Mouse (Mus musculus) forebrain, embryonic 16.5 days (tissue): ENCODE measurements around the gene Txlng. TPM values are rescaled to one million over a fixed set of nuclear protein-coding genes. Genes with fewer than 3 reads are reported as not detected.
A peak's percentile ranks its signal among the peaks of the same experiment; 100 is the strongest.

ENCODE experiments used
- ATAC-seq: fragments of 200-750 bp; cut with Nextera tagmentation; 2 replicates; pipeline ENCODE4 v1.8.0; 2017; ENCODE audit warnings: mild to moderate bottlenecking, moderate library complexity
- H3K27ac ChIP-seq: fragments of 300-500 bp; sonication (generic); 2 replicates; pipeline ENCODE4 v1.5.1; 2014; ENCODE audit warnings: low read length, control low read depth
- H3K27me3 ChIP-seq: fragments of 300-500 bp; sonication (generic); replicated peaks from 2 replicates; pipeline ENCODE4 v1.6.1; 2014; ENCODE audit warnings: low read length; ENCODE audit not compliant: control insufficient read depth, insufficient read depth
- H3K36me3 ChIP-seq: fragments of 300-500 bp; sonication (generic); 2 replicates; pipeline ENCODE4 v1.6.1; 2014; ENCODE audit not compliant: control insufficient read depth, insufficient read depth
- H3K4me1 ChIP-seq: fragments of 300-500 bp; sonication (generic); replicated peaks from 2 replicates; pipeline ENCODE4 v1.6.1; 2014; ENCODE audit warnings: low read length; ENCODE audit not compliant: control insufficient read depth, insufficient read depth
- H3K4me2 ChIP-seq: fragments of 300-500 bp; sonication (generic); 2 replicates; pipeline ENCODE4 v1.6.1; 2014; ENCODE audit warnings: mild to moderate bottlenecking, low read length, control low read depth
- H3K4me3 ChIP-seq: fragments of 300-500 bp; sonication (generic); replicated peaks from 2 replicates; pipeline ENCODE4 v1.5.1; 2014; ENCODE audit warnings: mild to moderate bottlenecking, low read length, control low read depth
- H3K9ac ChIP-seq: fragments of 300-500 bp; sonication (generic); replicated peaks from 2 replicates; pipeline ENCODE4 v1.6.1; 2014; ENCODE audit warnings: low read depth, low read length, control low read depth
- H3K9me3 ChIP-seq: fragments of 300-500 bp; sonication (generic); 2 replicates; pipeline ENCODE4 v1.6.1; 2016; ENCODE audit warnings: low read length; ENCODE audit not compliant: control insufficient read depth
- WGBS: fragments of 180-500 bp; shearing (Covaris S2); extraction: QIAGEN DNeasy Blood & Tissue Kit; methylation state at CpG from one replicate; pipeline ENCODE4 v1.1.7; 2014; 5-methylcytosine and 5-hydroxymethylcytosine counted together
- polyA plus RNA-seq: library from polyadenylated mRNA; unstranded; fragments of >200 nt; fragmentation: Nextera tagmentation; extraction: Ambion mirVana; gene quantifications from 2 replicates; pipeline ENCODE4 v1.2.1, GENCODE M21; 2015

The Txlng gene
- polyA plus RNA-seq: 14.9 and 16.3 TPM in 2 replicates

GRCm38 (mm10) chrX:162829203-162829708, at the start of gene Txlng:
Gene Txlng, minus strand, starts transcription at chrX:162829454.
- Histone ChIP-seq H3K4me1 (peaks cover 4% of the 10 kb centered on the region; the same call in 1 of the 2 replicates), H3K4me3 (peak within 1 kb of the TSS; percentile 65), H3K27me3 (no peaks in the 10 kb centered on the region), H3K9me3 (no peaks in the 10 kb centered on the region), H3K27ac (peak within 1 kb of the TSS; percentile 37; the same call in 1 of the 2 replicates), H3K4me2 (peak within 1 kb of the TSS; percentile 74), H3K9ac (peak within 1 kb of the TSS; percentile 63), H3K36me3 (no peaks in the 10 kb centered on the region)
- peak; percentile 99 for ATAC-seq
- 27% methylated on average over 35 of the region's 37 CpGs for WGBS

GRCm38 (mm10) chrX:162878236-162878635, 49.0 kb upstream of the Txlng start:
- no peaks in the 10 kb centered on the region for H3K4me1 ChIP-seq
- WGBS: 87% methylated on average over 3 of the region's 3 CpGs
- no peak overlapping the region for H3K4me2 ChIP-seq
- H3K9me3 ChIP-seq: no peaks in the 10 kb centered on the region
- no peaks in the 10 kb centered on the region for H3K27me3 ChIP-seq
- H3K9ac ChIP-seq: no peak overlapping the region
- no peak for ATAC-seq
- H3K27ac ChIP-seq: no peak overlapping the region
- H3K4me3 ChIP-seq: no peak overlapping the region
- H3K36me3 ChIP-seq: peaks cover 5% of the 10 kb centered on the region

- no peaks in the 10 kb centered on the region for H3K27me3 ChIP-seq
These were observed 44.5 kb upstream of the Txlng start for GRCm38 (mm10) chrX:162873761-162874160.

GRCm38 (mm10) chrX:162871734-162872517, 42.7 kb upstream of the Txlng start:
- H3K27ac ChIP-seq: no peak overlapping the region
- H3K4me1 ChIP-seq: no peaks in the 10 kb centered on the region
- no peaks in the 10 kb centered on the region; the same call in 1 of the 2 replicates for H3K36me3 ChIP-seq
- H3K9ac ChIP-seq: no peak overlapping the region
- H3K27me3 ChIP-seq: no peaks in the 10 kb centered on the region
- ATAC-seq: no peak
- H3K4me3 ChIP-seq: no peak overlapping the region
- WGBS: 42% methylated on average over 4 of the region's 4 CpGs
- H3K4me2 ChIP-seq: no peak overlapping the region
- H3K9me3 ChIP-seq: no peaks in the 10 kb centered on the region

More at GRCm38 (mm10) chrX:162873761-162874160, 44.5 kb upstream of the Txlng start:
- H3K36me3 ChIP-seq: peaks cover 5% of the 10 kb centered on the region
- H3K4me1 ChIP-seq: no peaks in the 10 kb centered on the region
- H3K27ac ChIP-seq: no peak overlapping the region
- H3K4me2 ChIP-seq: no peak overlapping the region
- ATAC-seq: no peak
- no peaks in the 10 kb centered on the region for H3K9me3 ChIP-seq
- 88% methylated on average over 2 of the region's 2 CpGs for WGBS
- no peak overlapping the region for H3K4me3 ChIP-seq
- H3K9ac ChIP-seq: no peak overlapping the region

GRCm38 (mm10) chrX:162868294-162868965, 39.2 kb upstream of the Txlng start:
- WGBS: 80% methylated on average over 3 of the region's 3 CpGs
- no peak for ATAC-seq

GRCm38 (mm10) chrX:162848682-162849081, 19.4 kb upstream of the Txlng start:
- WGBS: 89% methylated on average over 1 of the region's 1 CpGs
- no peak overlapping the region for H3K4me3 ChIP-seq

More at GRCm38 (mm10) chrX:162868294-162868965, 39.2 kb upstream of the Txlng start:
- H3K9me3 ChIP-seq: no peaks in the 10 kb centered on the region
- H3K4me3 ChIP-seq: no peak overlapping the region
- H3K36me3 ChIP-seq: no peaks in the 10 kb centered on the region
- no peak overlapping the region for H3K27ac ChIP-seq
- no peak overlapping the region for H3K4me2 ChIP-seq
- H3K27me3 ChIP-seq: no peaks in the 10 kb centered on the region
- no peaks in the 10 kb centered on the region for H3K4me1 ChIP-seq
- no peak overlapping the region for H3K9ac ChIP-seq

GRCm38 (mm10) chrX:162845531-162845930, 16.3 kb upstream of the Txlng start:
- ATAC-seq: no peak
- Histone ChIP-seq H3K36me3 (no peaks in the 10 kb centered on the region), H3K4me1 (no peaks in the 10 kb centered on the region), H3K27me3 (no peaks in the 10 kb centered on the region), H3K9me3 (no peaks in the 10 kb centered on the region), H3K9ac (no peak overlapping the region), H3K4me2 (no peak overlapping the region), H3K4me3 (no peak overlapping the region), H3K27ac (no peak overlapping the region)
- 84% methylated on average over 3 of the region's 3 CpGs for WGBS

More at GRCm38 (mm10) chrX:162848682-162849081, 19.4 kb upstream of the Txlng start:
- no peaks in the 10 kb centered on the region for H3K9me3 ChIP-seq
- H3K27ac ChIP-seq: no peak overlapping the region
- no peaks in the 10 kb centered on the region for H3K36me3 ChIP-seq
- H3K4me2 ChIP-seq: no peak overlapping the region
- H3K9ac ChIP-seq: no peak overlapping the region
- H3K27me3 ChIP-seq: no peaks in the 10 kb centered on the region
- no peak for ATAC-seq
- H3K4me1 ChIP-seq: no peaks in the 10 kb centered on the region

- no peaks in the 10 kb centered on the region for H3K4me1 ChIP-seq
- 54% methylated on average over 8 of the region's 8 CpGs for WGBS
- no peak overlapping the region for H3K4me2 ChIP-seq
- ATAC-seq: no peak
- no peak overlapping the region for H3K9ac ChIP-seq
- no peak overlapping the region for H3K27ac ChIP-seq
- no peaks in the 10 kb centered on the region for H3K36me3 ChIP-seq
- H3K27me3 ChIP-seq: no peaks in the 10 kb centered on the region
- no peaks in the 10 kb centered on the region for H3K9me3 ChIP-seq
- no peak overlapping the region for H3K4me3 ChIP-seq
These were observed 15.3 kb upstream of the Txlng start for GRCm38 (mm10) chrX:162844447-162845100.

GRCm38 (mm10) chrX:162832101-162832500, 2.8 kb upstream of the Txlng start:
- Histone ChIP-seq H3K27me3 (no peaks in the 10 kb centered on the region), H3K4me3 (no peak overlapping the region), H3K9me3 (no peaks in the 10 kb centered on the region), H3K27ac (no peak overlapping the region), H3K9ac (no peak overlapping the region), H3K36me3 (no peaks in the 10 kb centered on the region), H3K4me1 (peaks cover 4% of the 10 kb centered on the region; the same call in 1 of the 2 replicates), H3K4me2 (no peak overlapping the region)
- 28% methylated on average over 3 of the region's 3 CpGs for WGBS
- ATAC-seq: no peak
